Mouse (Mus musculus): Measurements from ENCODE around the gene Pcgf1. TPM values are rescaled to one million over a fixed set of nuclear protein-coding genes. Genes with fewer than 3 reads are reported as not detected.

Pcgf1 gene
- 13.6 and 14.4 TPM in 2 replicates for polyA plus RNA-seq (2015; fragmentation: Nextera tagmentation; extraction: Ambion mirVana)

DNA sequence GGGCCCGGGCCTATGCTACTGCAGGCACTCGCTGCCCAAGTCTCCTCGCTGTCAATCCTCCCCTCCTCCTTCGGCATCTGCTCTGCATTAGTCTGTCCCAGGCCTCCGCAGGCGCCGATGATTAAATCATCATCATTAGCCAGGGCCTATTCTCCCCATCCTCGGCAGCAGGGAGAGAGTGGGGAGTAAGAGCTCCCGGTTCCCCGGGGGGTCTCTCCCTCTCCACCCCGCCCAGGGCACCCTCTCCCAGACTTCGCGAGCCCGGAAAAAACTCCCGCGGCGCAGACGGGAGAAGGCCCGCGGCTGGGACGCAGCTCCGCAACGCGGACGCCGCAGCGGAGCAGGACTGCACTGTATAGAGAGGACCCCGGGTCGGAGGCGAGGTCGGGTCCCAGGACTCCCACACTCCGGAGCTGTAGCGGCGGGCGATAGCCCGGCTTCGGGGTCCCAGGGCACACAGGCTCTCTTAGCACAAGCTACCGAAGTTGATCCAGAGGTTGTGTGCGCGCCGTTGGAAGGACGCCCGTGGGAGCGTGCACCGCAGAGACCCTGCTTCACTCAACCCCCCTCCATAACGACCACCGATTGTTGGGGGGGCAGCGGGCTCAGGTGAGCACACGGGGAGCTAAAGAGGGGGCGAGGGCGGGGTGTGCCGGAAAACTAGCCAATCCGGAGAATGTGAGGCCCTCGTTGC lies at the start of gene Pcgf1:
Gene Pcgf1 (plus strand): TSS at position 240 of the 694 bp plus-strand sequence.
- Histone ChIP-seq H3K9me3 (ENCODE audit: control insufficient read depth) (no peaks in the 10 kb centered on the region), H3K27ac (ENCODE audit: low read depth, low read length) (peak within 1 kb of the TSS; percentile 74; the same call in 1 of the 2 replicates), H3K4me1 (replicated peaks; ENCODE audit: control insufficient read depth, insufficient read depth, low read length) (0 out of 2 replicates have a peak, but pooled peaks cover 3% of the 10 kb centered on the region), H3K27me3 (replicated peaks; ENCODE audit: control insufficient read depth, insufficient read depth, low read length) (peaks cover 38% of the 10 kb centered on the region), H3K36me3 (ENCODE audit: control insufficient read depth, insufficient read depth) (peaks cover 21% of the 10 kb centered on the region; the same call in 1 of the 2 replicates), H3K9ac (ENCODE audit: low read depth, low read length) (peak within 1 kb of the TSS; percentile 47), H3K4me2 (replicated peaks; ENCODE audit: low read depth) (peak within 1 kb of the TSS; percentile 98), H3K4me3 (ENCODE audit: low read depth, low read length) (peak within 1 kb of the TSS; percentile 61)
- no peak for TF ChIP-seq CTCF (IDR thresholded peaks at IDR 0.05; ENCODE audit: low read depth)
- WGBS = under 1% methylated on average over 54 of the region's 54 CpGs
- ATAC-seq = peak; percentile 28

DNA sequence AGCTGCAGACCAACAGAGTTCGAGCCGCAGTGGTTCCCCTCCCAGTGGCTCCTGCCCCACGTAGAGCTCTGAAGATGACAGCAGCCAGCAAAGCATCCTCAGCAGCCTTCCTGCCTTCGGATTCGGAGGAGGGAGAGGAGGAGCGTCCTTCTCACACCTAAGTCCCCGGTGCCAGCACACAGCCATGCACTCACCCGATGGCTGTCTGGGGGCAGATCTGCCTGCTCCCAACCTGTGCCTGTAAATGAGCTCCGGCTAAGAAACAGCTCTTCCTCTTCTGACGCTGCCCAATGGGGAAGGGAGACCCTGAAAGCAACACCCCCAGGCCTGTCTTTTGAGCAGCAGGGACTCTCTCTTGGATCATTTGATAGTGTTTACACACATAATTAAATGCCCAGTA lies 47.9 kb upstream of the Pcgf1 start:
- TF ChIP-seq CTCF (IDR thresholded peaks at IDR 0.05; ENCODE audit: low read depth) = no peak
- no peaks in the 10 kb centered on the region for H3K9me3 ChIP-seq (ENCODE audit: control insufficient read depth)

DNA sequence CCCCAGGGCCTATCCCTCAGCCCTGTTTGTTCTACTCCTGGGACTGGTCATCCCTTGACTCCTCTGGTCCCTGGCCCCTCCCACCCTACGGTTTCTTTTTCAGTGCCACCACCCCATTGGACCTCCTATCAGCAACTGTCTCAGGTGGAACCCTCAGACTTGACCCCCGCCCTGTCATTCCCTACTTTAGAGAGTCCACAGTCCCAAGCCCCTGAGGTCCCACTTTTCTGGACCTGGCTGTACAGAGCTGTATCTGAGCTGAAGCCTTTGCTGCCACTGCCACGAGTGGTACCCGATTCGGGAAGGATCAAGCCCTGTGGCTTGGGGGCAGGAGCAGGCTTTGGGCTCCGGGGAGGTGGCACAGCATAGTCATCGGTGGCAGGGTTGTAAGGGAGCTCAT lies 46.6 kb upstream of the Pcgf1 start:
- TF ChIP-seq CTCF (IDR thresholded peaks at IDR 0.05; ENCODE audit: low read depth) = no peak
- H3K36me3 ChIP-seq (ENCODE audit: control insufficient read depth, insufficient read depth) = peaks cover 10% of the 10 kb centered on the region; the same call in 1 of the 2 replicates
- no peak for ATAC-seq
- H3K4me3 ChIP-seq (ENCODE audit: low read depth, low read length) = no peak overlapping the region
- no peak overlapping the region for H3K27ac ChIP-seq (ENCODE audit: low read depth, low read length)
- H3K9ac ChIP-seq (ENCODE audit: low read depth, low read length) = no peak overlapping the region
- H3K9me3 ChIP-seq (ENCODE audit: control insufficient read depth) = no peaks in the 10 kb centered on the region
- 82% methylated on average over 7 of the region's 7 CpGs for WGBS
- no peaks in the 10 kb centered on the region; the same call in 1 of the 2 replicates for H3K27me3 ChIP-seq (replicated peaks; ENCODE audit: control insufficient read depth, insufficient read depth, low read length)
- no peaks in the 10 kb centered on the region for H3K4me1 ChIP-seq (replicated peaks; ENCODE audit: control insufficient read depth, insufficient read depth, low read length)
- H3K4me2 ChIP-seq (replicated peaks; ENCODE audit: low read depth) = no peak overlapping the region

More for the DNA sequence above, 47.9 kb upstream of the Pcgf1 start:
- no peaks in the 10 kb centered on the region; the same call in 1 of the 2 replicates for H3K27me3 ChIP-seq (replicated peaks; ENCODE audit: control insufficient read depth, insufficient read depth, low read length)
- 67% methylated on average over 10 of the region's 10 CpGs for WGBS
- H3K4me2 ChIP-seq (replicated peaks; ENCODE audit: low read depth) = no peak overlapping the region
- H3K9ac ChIP-seq (ENCODE audit: low read depth, low read length) = no peak overlapping the region
- ATAC-seq = no peak
- no peaks in the 10 kb centered on the region for H3K4me1 ChIP-seq (replicated peaks; ENCODE audit: control insufficient read depth, insufficient read depth, low read length)
- no peak overlapping the region for H3K4me3 ChIP-seq (ENCODE audit: low read depth, low read length)
- peaks cover 10% of the 10 kb centered on the region; the same call in 1 of the 2 replicates for H3K36me3 ChIP-seq (ENCODE audit: control insufficient read depth, insufficient read depth)
- H3K27ac ChIP-seq (ENCODE audit: low read depth, low read length) = no peak overlapping the region

DNA sequence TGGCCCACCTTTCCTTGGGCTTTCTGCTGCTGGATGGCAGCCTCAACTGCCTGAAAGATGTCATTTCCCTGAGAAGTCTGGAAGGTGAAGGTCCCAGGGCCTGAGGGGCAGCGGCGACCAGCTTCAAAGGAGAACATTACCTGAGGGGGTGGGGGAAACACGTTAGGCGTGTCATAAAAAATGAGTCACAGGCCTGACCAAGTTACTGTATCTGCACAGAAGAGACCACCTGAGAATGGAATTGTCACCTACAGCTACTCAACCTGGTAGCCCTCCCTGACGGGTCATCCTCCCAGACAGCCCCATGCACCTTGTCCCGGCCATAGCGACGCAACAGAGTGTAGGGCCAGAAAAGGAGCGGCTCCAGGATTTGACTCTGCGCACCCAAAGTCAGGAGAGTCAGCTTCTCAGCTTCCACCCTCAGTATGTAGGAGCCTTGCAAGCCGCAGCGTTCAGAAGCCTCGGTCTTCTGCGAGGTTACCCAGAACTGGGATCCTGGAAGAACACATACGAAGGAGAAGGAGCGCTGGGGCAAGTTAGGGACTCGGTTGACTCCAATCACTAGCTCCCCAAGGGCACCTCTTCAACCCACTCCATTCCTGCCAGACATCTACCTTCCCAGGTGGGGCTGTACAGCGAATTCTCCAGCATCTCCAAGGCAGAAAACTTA lies 45.6 kb upstream of the Pcgf1 start:
- H3K9me3 ChIP-seq (ENCODE audit: control insufficient read depth) = no peaks in the 10 kb centered on the region
- no peaks in the 10 kb centered on the region; the same call in 1 of the 2 replicates for H3K27me3 ChIP-seq (replicated peaks; ENCODE audit: control insufficient read depth, insufficient read depth, low read length)
- H3K36me3 ChIP-seq (ENCODE audit: control insufficient read depth, insufficient read depth) = peaks cover 10% of the 10 kb centered on the region; the same call in 1 of the 2 replicates
- peak overlapping the region; percentile 76 for H3K4me3 ChIP-seq (ENCODE audit: low read depth, low read length)
- no peak for TF ChIP-seq CTCF (IDR thresholded peaks at IDR 0.05; ENCODE audit: low read depth)
- no peak for ATAC-seq
- H3K9ac ChIP-seq (ENCODE audit: low read depth, low read length) = no peak overlapping the region
- 62% methylated on average over 18 of the region's 18 CpGs for WGBS
- no peak overlapping the region for H3K27ac ChIP-seq (ENCODE audit: low read depth, low read length)
- peak overlapping the region; percentile 90 for H3K4me2 ChIP-seq (replicated peaks; ENCODE audit: low read depth)
- H3K4me1 ChIP-seq (replicated peaks; ENCODE audit: control insufficient read depth, insufficient read depth, low read length) = no peaks in the 10 kb centered on the region

DNA sequence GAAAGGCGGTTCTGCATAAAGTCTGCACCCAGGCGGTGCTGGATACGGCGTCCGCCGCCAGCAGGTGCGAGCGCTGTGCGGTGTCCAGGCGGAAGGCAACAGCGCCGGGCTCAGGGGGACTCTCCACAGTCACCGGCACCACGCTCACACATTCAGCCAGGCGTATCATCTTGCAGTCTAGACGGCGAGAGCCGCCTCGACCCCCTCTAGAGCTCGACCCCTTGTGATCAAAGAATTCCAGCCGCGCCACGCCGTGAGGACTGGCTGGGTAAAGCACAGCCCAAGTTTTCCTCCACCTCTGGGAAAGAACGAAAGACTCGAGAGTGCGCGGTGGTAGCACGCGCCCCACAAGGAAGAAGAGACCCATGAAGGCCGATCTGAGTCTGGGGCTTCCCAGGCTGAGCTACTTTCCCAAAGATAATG lies 44.9 kb upstream of the Pcgf1 start:
- Histone ChIP-seq H3K4me3 (ENCODE audit: low read depth, low read length) (peak overlapping the region; percentile 76), H3K27ac (ENCODE audit: low read depth, low read length) (0 out of 2 replicates have a peak overlapping the region, but pooled peaks have one; percentile 5), H3K4me2 (replicated peaks; ENCODE audit: low read depth) (peak overlapping the region; percentile 90), H3K4me1 (replicated peaks; ENCODE audit: control insufficient read depth, insufficient read depth, low read length) (no peaks in the 10 kb centered on the region), H3K27me3 (replicated peaks; ENCODE audit: control insufficient read depth, insufficient read depth, low read length) (no peaks in the 10 kb centered on the region; the same call in 1 of the 2 replicates), H3K9ac (ENCODE audit: low read depth, low read length) (peak overlapping the region; percentile 55), H3K9me3 (ENCODE audit: control insufficient read depth) (no peaks in the 10 kb centered on the region), H3K36me3 (ENCODE audit: control insufficient read depth, insufficient read depth) (peaks cover 10% of the 10 kb centered on the region; the same call in 1 of the 2 replicates)
- peak; percentile 52 for ATAC-seq
- under 1% methylated on average over 31 of the region's 31 CpGs for WGBS
- peak; percentile 43 for TF ChIP-seq CTCF (IDR thresholded peaks at IDR 0.05; ENCODE audit: low read depth)
